Mouse (Mus musculus) embryo, embryonic 10 days (tissue): ENCODE results near the gene Celf2.

Experiments
- DNase-seq: peaks from one replicate; pipeline ENCODE4 v3.0.0-alpha.2; 2015; ENCODE audit warnings: low spot score

The Celf2 gene

GRCm38 (mm10) chr2:6695353-6695951 is 813.9 kb downstream of the Celf2 start:
- no peak for DNase-seq

- no peak for DNase-seq
These were observed 819.7 kb downstream of the Celf2 start for GRCm38 (mm10) chr2:6689689-6690088.

- DNase-seq, result no peak
These were observed 831.1 kb downstream of the Celf2 start for GRCm38 (mm10) chr2:6678231-6678630.

GRCm38 (mm10) chr2:6677457-6677856 is 831.9 kb downstream of the Celf2 start:
- no peak for DNase-seq

GRCm38 (mm10) chr2:6674401-6674800 is 835.0 kb downstream of the Celf2 start:
- no peak for DNase-seq

GRCm38 (mm10) chr2:6673418-6673817 is 835.9 kb downstream of the Celf2 start:
- DNase-seq, result no peak

GRCm38 (mm10) chr2:6667611-6668010 is 841.8 kb downstream of the Celf2 start:
- DNase-seq, result peak; percentile 31

- DNase-seq, result no peak
These were observed 849.5 kb downstream of the Celf2 start for GRCm38 (mm10) chr2:6659834-6660233.

GRCm38 (mm10) chr2:6653719-6654118 is 855.6 kb downstream of the Celf2 start:
- DNase-seq, result no peak

- DNase-seq, result no peak
These were observed 857.7 kb downstream of the Celf2 start for GRCm38 (mm10) chr2:6651697-6652096.

GRCm38 (mm10) chr2:6648877-6649276 is 860.5 kb downstream of the Celf2 start:
- DNase-seq, result no peak

GRCm38 (mm10) chr2:6647028-6647427 is 862.3 kb downstream of the Celf2 start:
- DNase-seq, result no peak

- DNase-seq, result no peak
These were observed 863.0 kb downstream of the Celf2 start for GRCm38 (mm10) chr2:6646325-6646724.

GRCm38 (mm10) chr2:6642222-6642850 is 867.0 kb downstream of the Celf2 start:
- DNase-seq, result no peak

GRCm38 (mm10) chr2:6639370-6639769 is 870.0 kb downstream of the Celf2 start:
- no peak for DNase-seq

- no peak for DNase-seq
These were observed 872.2 kb downstream of the Celf2 start for GRCm38 (mm10) chr2:6637147-6637546.

GRCm38 (mm10) chr2:6634899-6635298 is 874.5 kb downstream of the Celf2 start:
- no peak for DNase-seq

- DNase-seq, result no peak
These were observed 876.2 kb downstream of the Celf2 start for GRCm38 (mm10) chr2:6633115-6633514.

- no peak for DNase-seq
These were observed 885.6 kb downstream of the Celf2 start for GRCm38 (mm10) chr2:6623802-6624201.

- no peak for DNase-seq
These were observed 887.3 kb downstream of the Celf2 start for GRCm38 (mm10) chr2:6622082-6622481.

GRCm38 (mm10) chr2:6618856-6619255 is 890.5 kb downstream of the Celf2 start:
- no peak for DNase-seq

- DNase-seq, result no peak
These were observed 890.9 kb downstream of the Celf2 start for GRCm38 (mm10) chr2:6618450-6618849.

GRCm38 (mm10) chr2:6604347-6604746 is 905.0 kb downstream of the Celf2 start:
- no peak for DNase-seq

- no peak for DNase-seq
These were observed 905.5 kb downstream of the Celf2 start for GRCm38 (mm10) chr2:6603880-6604279.
